Mouse (Mus musculus): ENCODE data around the gene Ggt5. TPM values are rescaled to one million over a fixed set of nuclear protein-coding genes. Genes with fewer than 3 reads are reported as not detected.

Ggt5 gene
- polyA plus RNA-seq, 1 experiment from 2014 or later, result 1.6 TPM

DNA sequence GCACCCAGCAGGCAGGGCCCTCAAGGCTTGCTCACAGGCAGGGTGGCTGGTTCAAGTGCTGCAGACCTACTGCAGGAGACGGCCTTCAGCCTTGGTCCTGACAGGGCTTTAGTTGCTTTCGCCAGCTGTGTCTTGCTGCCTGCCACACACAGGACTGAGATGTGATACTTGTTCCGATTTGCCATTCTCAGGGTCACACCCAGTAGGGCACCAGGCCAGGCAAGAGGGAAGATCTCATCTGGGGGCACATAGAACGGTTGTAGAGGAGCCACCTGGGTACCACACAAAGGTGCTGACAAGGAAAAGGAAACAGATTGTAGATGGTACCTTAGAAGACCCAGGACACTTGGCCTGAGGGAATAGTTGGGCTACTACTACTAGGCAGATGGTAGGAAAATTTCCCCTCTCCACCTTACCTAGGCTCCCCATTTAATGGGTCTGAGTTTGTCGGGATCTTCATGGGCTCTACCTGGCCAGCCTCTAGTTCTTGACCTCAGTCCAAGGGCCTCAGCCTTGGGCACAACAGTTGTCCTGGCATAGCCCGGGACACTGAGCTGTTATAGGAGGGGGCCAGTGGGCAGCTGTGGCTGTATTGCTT lies 75.6 kb downstream of the Ggt5 start:
- ATAC-seq (ENCODE audit: low FRiP score, low read depth), result no peak
- no peak overlapping the region for H3K4me2 ChIP-seq (replicated peaks)
- no peak overlapping the region for H3K27ac ChIP-seq
- no peak overlapping the region for H3K4me3 ChIP-seq
- peaks cover 12% of the 10 kb centered on the region for H3K27me3 ChIP-seq (replicated peaks)
- H3K9ac ChIP-seq, result no peak overlapping the region
- peaks cover 21% of the 10 kb centered on the region for H3K4me1 ChIP-seq
- peaks cover 22% of the 10 kb centered on the region for H3K36me3 ChIP-seq
- WGBS, result 92% methylated on average over 6 of the region's 6 CpGs
- H3K9me3 ChIP-seq, result no peaks in the 10 kb centered on the region

DNA sequence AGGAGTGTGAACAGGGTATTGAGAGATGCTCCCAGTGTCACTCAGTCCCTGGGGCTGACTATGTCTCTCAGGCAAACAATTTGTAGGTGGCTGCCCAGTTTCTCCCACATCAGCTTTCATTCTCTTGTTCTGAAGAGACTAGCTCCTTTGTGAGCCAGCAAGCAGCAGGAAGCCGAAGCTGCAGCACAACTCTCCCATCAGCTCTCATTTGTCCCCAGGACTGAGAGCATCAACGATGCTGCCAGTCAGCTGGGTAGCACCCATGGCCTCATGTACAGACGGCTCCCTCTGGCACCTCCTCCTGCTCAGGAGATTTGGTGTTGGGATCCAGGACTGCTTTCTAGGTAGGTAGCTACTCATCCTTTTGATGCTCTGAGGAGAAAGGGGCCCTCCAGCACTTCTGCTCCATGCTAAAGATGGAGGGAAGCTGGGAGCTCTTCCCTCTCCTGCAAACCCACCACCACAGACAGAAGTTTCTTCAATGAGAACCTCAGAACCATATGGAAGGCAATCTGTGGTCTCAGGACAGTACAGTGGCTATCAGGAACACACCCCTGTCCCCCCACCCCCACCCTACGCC lies 77.4 kb downstream of the Ggt5 start:
- Histone ChIP-seq H3K27ac (no peak overlapping the region), H3K9ac (peak overlapping the region; percentile 64; the same call in 1 of the 2 replicates), H3K4me3 (peak overlapping the region; percentile 55)

More for the DNA sequence above, 77.4 kb downstream of the Ggt5 start:
- H3K4me2 ChIP-seq (replicated peaks), result peak overlapping the region; percentile 99
- 32% methylated on average over 4 of the region's 4 CpGs for WGBS
- ATAC-seq (ENCODE audit: low FRiP score, low read depth), result peak; percentile 51; the same call in 1 of the 2 replicates
- H3K27me3 ChIP-seq (replicated peaks), result peaks cover 12% of the 10 kb centered on the region
- H3K9me3 ChIP-seq, result no peaks in the 10 kb centered on the region
- H3K4me1 ChIP-seq, result peaks cover 21% of the 10 kb centered on the region
- peaks cover 32% of the 10 kb centered on the region for H3K36me3 ChIP-seq

Other genes starting within 250 kb of the Ggt5 start
- gene Upb1, start 188.2 kb upstream of the Ggt5 start, polyA plus RNA-seq (2016; fragmentation: Nextera tagmentation; extraction: Ambion mirVana), result 0.10 TPM in 1 of 2 replicates, not detected in the other
- gene Snrpd3, start 71.8 kb upstream of the Ggt5 start, polyA plus RNA-seq (2016; fragmentation: Nextera tagmentation; extraction: Ambion mirVana), result 150 and 171 TPM in 2 replicates
- 25.0 and 25.1 TPM in 2 replicates for gene Gucd1, start 71.4 kb upstream of the Ggt5 start, polyA plus RNA-seq (2016; fragmentation: Nextera tagmentation; extraction: Ambion mirVana)
- gene Lrrc75b, start 29.0 kb upstream of the Ggt5 start, polyA plus RNA-seq (2016; fragmentation: Nextera tagmentation; extraction: Ambion mirVana), result 11.8 and 16.7 TPM in 2 replicates
- gene Ggt1, start 27.7 kb upstream of the Ggt5 start, polyA plus RNA-seq (2016; fragmentation: Nextera tagmentation; extraction: Ambion mirVana), result 1.3 and 1.8 TPM in 2 replicates
- gene Susd2, start 54.7 kb downstream of the Ggt5 start, polyA plus RNA-seq (2016; fragmentation: Nextera tagmentation; extraction: Ambion mirVana), result 3.2 and 3.6 TPM in 2 replicates
- gene Cabin1, start 175.0 kb downstream of the Ggt5 start, polyA plus RNA-seq (2016; fragmentation: Nextera tagmentation; extraction: Ambion mirVana), result 37.2 and 42.4 TPM in 2 replicates
- 91.8 and 95.6 TPM in 2 replicates for gene Ddt, start 184.1 kb downstream of the Ggt5 start, polyA plus RNA-seq (2016; fragmentation: Nextera tagmentation; extraction: Ambion mirVana)
- gene Gm20441, start 191.6 kb downstream of the Ggt5 start, polyA plus RNA-seq (2016; fragmentation: Nextera tagmentation; extraction: Ambion mirVana), result not detected in 2 replicates
- 1.8 and 2.4 TPM in 2 replicates for gene Gstt3, start 192.1 kb downstream of the Ggt5 start, polyA plus RNA-seq (2016; fragmentation: Nextera tagmentation; extraction: Ambion mirVana)
- gene Gstt1, start 209.2 kb downstream of the Ggt5 start, polyA plus RNA-seq (2016; fragmentation: Nextera tagmentation; extraction: Ambion mirVana), result 2.1 and 4.2 TPM in 2 replicates
- gene Gstt4, start 233.2 kb downstream of the Ggt5 start, polyA plus RNA-seq (2016; fragmentation: Nextera tagmentation; extraction: Ambion mirVana), result not detected in 2 replicates
- 8.4 and 8.9 TPM in 2 replicates for gene Gstt2, start 248.1 kb downstream of the Ggt5 start, polyA plus RNA-seq (2016; fragmentation: Nextera tagmentation; extraction: Ambion mirVana)